Mouse (Mus musculus): ENCODE data around the gene Gm37240. TPM values are rescaled to one million over a fixed set of nuclear protein-coding genes. Genes with fewer than 3 reads are reported as not detected.

Gene Gm37240
- polyA plus RNA-seq, 1 experiment from 2014 or later = 0.67 TPM

DNA sequence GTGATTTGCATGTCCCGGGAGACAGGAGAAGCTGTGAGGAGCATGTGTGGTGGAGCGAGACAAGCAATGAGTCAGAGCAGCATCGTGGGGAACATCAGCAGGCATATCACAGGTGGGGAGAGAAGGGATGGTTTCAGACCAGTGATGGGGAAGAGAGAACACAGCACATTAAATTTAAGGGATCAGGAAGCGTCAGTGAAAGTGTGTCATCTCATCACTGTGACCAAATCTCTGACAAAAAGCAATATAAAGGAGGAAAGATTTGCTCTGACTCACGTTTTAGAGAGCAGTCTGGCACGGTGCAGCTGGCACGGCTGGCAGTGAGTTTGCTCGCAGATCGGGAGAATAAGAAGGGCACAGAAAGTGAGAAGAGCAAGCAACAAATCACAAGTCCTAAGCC is 592.1 kb downstream of the Gm37240 start:
- Histone ChIP-seq H3K4me3 (ENCODE audit: low read depth, low read length) (no peak overlapping the region), H3K4me1 (ENCODE audit: control insufficient read depth, insufficient read depth, low read length) (no peaks in the 10 kb centered on the region), H3K4me2 (no peak overlapping the region), H3K9ac (ENCODE audit: low read length) (no peak overlapping the region), H3K27me3 (ENCODE audit: control insufficient read depth, insufficient read depth, low read length) (no peaks in the 10 kb centered on the region), H3K27ac (ENCODE audit: low read depth, low read length) (no peak overlapping the region), H3K9me3 (ENCODE audit: control insufficient read depth, low read length) (no peaks in the 10 kb centered on the region), H3K36me3 (ENCODE audit: control insufficient read depth, insufficient read depth, low read length) (no peaks in the 10 kb centered on the region)
- DNase-seq (ENCODE audit: low spot score, missing footprints) = no peak
- no peak for ATAC-seq (ENCODE audit: low FRiP score)
- WGBS = 85% methylated on average over 9 of the region's 9 CpGs

DNA sequence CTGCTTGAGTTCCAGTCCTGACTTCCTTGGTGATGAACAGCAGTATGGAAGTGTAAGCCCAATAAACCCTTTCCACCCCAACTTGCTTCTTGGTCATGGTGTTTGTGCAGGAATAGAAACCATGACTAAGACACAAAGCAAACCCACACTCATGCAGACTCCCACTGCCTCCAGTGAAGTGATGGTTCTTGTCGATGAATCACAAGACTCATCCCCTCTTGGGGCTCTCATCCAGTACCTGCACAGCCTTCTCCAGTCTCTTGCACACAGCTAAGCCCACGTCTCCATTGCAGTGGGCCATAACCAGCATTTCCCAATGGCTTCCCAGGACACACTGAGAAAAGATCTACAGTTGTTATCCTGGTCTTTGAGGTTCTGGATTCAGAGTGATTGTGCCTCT is 599.7 kb downstream of the Gm37240 start:
- Histone ChIP-seq H3K36me3 (ENCODE audit: control insufficient read depth, insufficient read depth, low read length) (no peaks in the 10 kb centered on the region), H3K27ac (ENCODE audit: low read depth, low read length) (no peak overlapping the region), H3K4me1 (ENCODE audit: control insufficient read depth, insufficient read depth, low read length) (no peaks in the 10 kb centered on the region), H3K9ac (ENCODE audit: low read length) (no peak overlapping the region), H3K27me3 (ENCODE audit: control insufficient read depth, insufficient read depth, low read length) (no peaks in the 10 kb centered on the region), H3K4me2 (no peak overlapping the region), H3K9me3 (ENCODE audit: control insufficient read depth, low read length) (no peaks in the 10 kb centered on the region), H3K4me3 (ENCODE audit: low read depth, low read length) (no peak overlapping the region)
- 77% methylated on average over 2 of the region's 2 CpGs for WGBS
- DNase-seq (ENCODE audit: low spot score, missing footprints) (no peak), ATAC-seq (ENCODE audit: low FRiP score) (no peak)

DNA sequence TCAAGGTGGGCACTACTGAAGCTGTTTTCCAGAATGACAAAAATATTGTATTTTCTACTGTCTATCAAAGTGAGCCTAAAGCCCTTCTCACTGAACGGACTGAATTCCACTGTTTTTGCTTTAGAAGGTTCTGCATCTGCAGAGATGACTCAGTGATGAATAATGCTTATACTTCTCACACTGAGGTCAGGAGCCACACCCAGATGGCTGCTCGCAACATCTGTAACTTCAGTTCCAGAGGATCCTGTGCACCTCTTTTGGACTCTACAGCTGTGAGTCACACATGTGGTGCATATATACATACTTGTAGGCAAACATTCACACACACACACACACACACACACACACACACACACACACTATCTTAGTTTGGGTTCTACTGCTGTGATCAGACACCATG is 602.8 kb downstream of the Gm37240 start:
- Histone ChIP-seq H3K9ac (ENCODE audit: low read length) (no peak overlapping the region), H3K9me3 (ENCODE audit: control insufficient read depth, low read length) (no peaks in the 10 kb centered on the region), H3K27ac (ENCODE audit: low read depth, low read length) (no peak overlapping the region), H3K36me3 (ENCODE audit: control insufficient read depth, insufficient read depth, low read length) (no peaks in the 10 kb centered on the region), H3K4me3 (ENCODE audit: low read depth, low read length) (no peak overlapping the region), H3K4me1 (ENCODE audit: control insufficient read depth, insufficient read depth, low read length) (no peaks in the 10 kb centered on the region), H3K27me3 (ENCODE audit: control insufficient read depth, insufficient read depth, low read length) (no peaks in the 10 kb centered on the region), H3K4me2 (no peak overlapping the region)
- ATAC-seq (ENCODE audit: low FRiP score) (no peak), DNase-seq (ENCODE audit: low spot score, missing footprints) (no peak)
- WGBS = 83% methylated on average over 2 of the region's 2 CpGs

- Histone ChIP-seq H3K9ac (ENCODE audit: low read length) (no peak overlapping the region), H3K4me1 (ENCODE audit: control insufficient read depth, insufficient read depth, low read length) (no peaks in the 10 kb centered on the region), H3K4me2 (no peak overlapping the region), H3K27me3 (ENCODE audit: control insufficient read depth, insufficient read depth, low read length) (no peaks in the 10 kb centered on the region), H3K9me3 (ENCODE audit: control insufficient read depth, low read length) (no peaks in the 10 kb centered on the region), H3K27ac (ENCODE audit: low read depth, low read length) (no peak overlapping the region), H3K36me3 (ENCODE audit: control insufficient read depth, insufficient read depth, low read length) (no peaks in the 10 kb centered on the region), H3K4me3 (ENCODE audit: low read depth, low read length) (no peak overlapping the region)
- no peak for ATAC-seq (ENCODE audit: low FRiP score)
- no peak for DNase-seq (ENCODE audit: low spot score, missing footprints)
- WGBS = 85% methylated on average over 5 of the region's 5 CpGs
These were observed 604.5 kb downstream of the Gm37240 start for GRCm38 (mm10) chr3:85282816-85283215.

DNA sequence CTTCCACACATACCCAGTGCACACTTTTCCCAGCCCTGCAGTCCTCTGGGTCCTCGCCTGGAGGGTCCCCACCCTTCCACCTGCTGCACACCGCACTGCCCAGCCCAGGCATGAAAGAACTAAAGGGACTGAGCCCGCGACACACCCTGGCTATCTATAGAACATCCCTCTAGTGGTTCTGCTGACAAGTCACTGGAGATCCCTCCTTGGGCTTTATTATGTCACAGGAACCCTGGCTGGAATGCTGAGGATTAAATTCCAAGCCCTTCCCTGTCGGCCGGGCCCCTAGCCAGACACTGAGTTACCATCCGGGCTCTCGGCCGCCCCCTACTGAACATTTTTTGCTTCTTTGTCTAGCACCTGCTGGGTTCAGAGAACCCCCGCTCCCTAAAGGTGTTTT is 612.2 kb downstream of the Gm37240 start:
- no peaks in the 10 kb centered on the region for H3K4me1 ChIP-seq (ENCODE audit: control insufficient read depth, insufficient read depth, low read length)
- no peaks in the 10 kb centered on the region for H3K36me3 ChIP-seq (ENCODE audit: control insufficient read depth, insufficient read depth, low read length)
- no peak overlapping the region for H3K4me2 ChIP-seq
- ATAC-seq (ENCODE audit: low FRiP score) (no peak), DNase-seq (ENCODE audit: low spot score, missing footprints) (peak; percentile 90)
- no peak overlapping the region for H3K9ac ChIP-seq (ENCODE audit: low read length)
- 46% methylated on average over 10 of the region's 10 CpGs for WGBS
- H3K27me3 ChIP-seq (ENCODE audit: control insufficient read depth, insufficient read depth, low read length) = no peaks in the 10 kb centered on the region
- no peak overlapping the region for H3K4me3 ChIP-seq (ENCODE audit: low read depth, low read length)
- H3K9me3 ChIP-seq (ENCODE audit: control insufficient read depth, low read length) = no peaks in the 10 kb centered on the region
- H3K27ac ChIP-seq (ENCODE audit: low read depth, low read length) = no peak overlapping the region

- ATAC-seq (ENCODE audit: low FRiP score) = no peak
- 92% methylated on average over 2 of the region's 2 CpGs for WGBS
These were observed 615.8 kb downstream of the Gm37240 start for GRCm38 (mm10) chr3:85271491-85271890.

GRCm38 (mm10) chr3:85264963-85265362 is 622.4 kb downstream of the Gm37240 start:
- WGBS = 83% methylated on average over 2 of the region's 2 CpGs
- no peak overlapping the region for H3K4me3 ChIP-seq (ENCODE audit: low read depth, low read length)
- no peaks in the 10 kb centered on the region for H3K9me3 ChIP-seq (ENCODE audit: control insufficient read depth, low read length)
- H3K9ac ChIP-seq (ENCODE audit: low read length) = no peak overlapping the region
- no peak for ATAC-seq (ENCODE audit: low FRiP score)
- no peaks in the 10 kb centered on the region for H3K27me3 ChIP-seq (ENCODE audit: control insufficient read depth, insufficient read depth, low read length)
- no peak for DNase-seq (ENCODE audit: low spot score, missing footprints)
- H3K36me3 ChIP-seq (ENCODE audit: control insufficient read depth, insufficient read depth, low read length) = no peaks in the 10 kb centered on the region
- H3K27ac ChIP-seq (ENCODE audit: low read depth, low read length) = no peak overlapping the region
- no peak overlapping the region for H3K4me2 ChIP-seq
- H3K4me1 ChIP-seq (ENCODE audit: control insufficient read depth, insufficient read depth, low read length) = no peaks in the 10 kb centered on the region

More at GRCm38 (mm10) chr3:85271491-85271890, 615.8 kb downstream of the Gm37240 start:
- no peak overlapping the region for H3K27ac ChIP-seq (ENCODE audit: low read depth, low read length)
- no peaks in the 10 kb centered on the region for H3K36me3 ChIP-seq (ENCODE audit: control insufficient read depth, insufficient read depth, low read length)
- no peak for DNase-seq (ENCODE audit: low spot score, missing footprints)
- H3K9me3 ChIP-seq (ENCODE audit: control insufficient read depth, low read length) = no peaks in the 10 kb centered on the region
- H3K4me1 ChIP-seq (ENCODE audit: control insufficient read depth, insufficient read depth, low read length) = no peaks in the 10 kb centered on the region
- no peaks in the 10 kb centered on the region for H3K27me3 ChIP-seq (ENCODE audit: control insufficient read depth, insufficient read depth, low read length)
- H3K9ac ChIP-seq (ENCODE audit: low read length) = no peak overlapping the region
- no peak overlapping the region for H3K4me2 ChIP-seq
- H3K4me3 ChIP-seq (ENCODE audit: low read depth, low read length) = no peak overlapping the region

- ATAC-seq (ENCODE audit: low FRiP score) (no peak), DNase-seq (ENCODE audit: low spot score, missing footprints) (peak; percentile 65)
- WGBS = 87% methylated on average over 6 of the region's 6 CpGs
- no peak overlapping the region for H3K27ac ChIP-seq (ENCODE audit: low read depth, low read length)
- no peaks in the 10 kb centered on the region for H3K27me3 ChIP-seq (ENCODE audit: control insufficient read depth, insufficient read depth, low read length)
- H3K9me3 ChIP-seq (ENCODE audit: control insufficient read depth, low read length) = no peaks in the 10 kb centered on the region
- H3K4me2 ChIP-seq = no peak overlapping the region
- no peaks in the 10 kb centered on the region for H3K36me3 ChIP-seq (ENCODE audit: control insufficient read depth, insufficient read depth, low read length)
- H3K4me1 ChIP-seq (ENCODE audit: control insufficient read depth, insufficient read depth, low read length) = no peaks in the 10 kb centered on the region
- no peak overlapping the region for H3K4me3 ChIP-seq (ENCODE audit: low read depth, low read length)
- no peak overlapping the region for H3K9ac ChIP-seq (ENCODE audit: low read length)
These were observed 622.8 kb downstream of the Gm37240 start for GRCm38 (mm10) chr3:85264546-85264945.

- DNase-seq (ENCODE audit: low spot score, missing footprints) = no peak
- Histone ChIP-seq H3K9me3 (ENCODE audit: control insufficient read depth, low read length) (no peaks in the 10 kb centered on the region), H3K4me3 (ENCODE audit: low read depth, low read length) (no peak overlapping the region), H3K36me3 (ENCODE audit: control insufficient read depth, insufficient read depth, low read length) (no peaks in the 10 kb centered on the region), H3K9ac (ENCODE audit: low read length) (no peak overlapping the region), H3K4me2 (no peak overlapping the region), H3K27ac (ENCODE audit: low read depth, low read length) (no peak overlapping the region), H3K27me3 (ENCODE audit: control insufficient read depth, insufficient read depth, low read length) (no peaks in the 10 kb centered on the region), H3K4me1 (ENCODE audit: control insufficient read depth, insufficient read depth, low read length) (no peaks in the 10 kb centered on the region)
- no peak for ATAC-seq (ENCODE audit: low FRiP score)
- 92% methylated on average over 5 of the region's 5 CpGs for whole genome bisulfite sequencing
These were observed 632.8 kb downstream of the Gm37240 start for GRCm38 (mm10) chr3:85254526-85254925.

DNA sequence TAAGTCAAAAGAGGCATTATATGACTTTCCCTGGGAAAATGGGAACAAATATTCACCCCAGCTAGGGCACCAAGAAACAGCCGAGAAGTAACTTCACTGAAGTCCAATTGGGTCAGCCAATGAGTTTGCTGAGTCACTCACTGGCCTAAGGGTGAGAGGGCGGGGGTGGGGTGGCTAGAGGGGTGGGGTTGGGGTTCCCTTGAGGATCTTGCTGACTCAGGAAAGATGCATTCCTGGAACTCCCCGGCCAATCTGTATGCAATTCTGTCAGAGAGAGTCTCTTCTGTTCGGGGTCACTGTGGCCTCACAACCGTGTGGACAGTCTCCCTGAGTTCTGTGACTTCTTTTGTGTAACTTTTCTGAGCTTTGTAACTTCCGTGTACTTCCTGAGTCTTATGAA is 635.7 kb downstream of the Gm37240 start:
- 84% methylated on average over 6 of the region's 6 CpGs for WGBS
- no peaks in the 10 kb centered on the region for H3K9me3 ChIP-seq (ENCODE audit: control insufficient read depth, low read length)
- no peak overlapping the region for H3K27ac ChIP-seq (ENCODE audit: low read depth, low read length)
- no peak overlapping the region for H3K4me2 ChIP-seq
- no peak overlapping the region for H3K9ac ChIP-seq (ENCODE audit: low read length)
- no peaks in the 10 kb centered on the region for H3K4me1 ChIP-seq (ENCODE audit: control insufficient read depth, insufficient read depth, low read length)
- ATAC-seq (ENCODE audit: low FRiP score) (no peak), DNase-seq (ENCODE audit: low spot score, missing footprints) (no peak)
- no peaks in the 10 kb centered on the region for H3K36me3 ChIP-seq (ENCODE audit: control insufficient read depth, insufficient read depth, low read length)
- no peak overlapping the region for H3K4me3 ChIP-seq (ENCODE audit: low read depth, low read length)
- no peaks in the 10 kb centered on the region for H3K27me3 ChIP-seq (ENCODE audit: control insufficient read depth, insufficient read depth, low read length)

All from midbrain, embryonic 11.5 days (tissue).